In genomic region chr12:24890684-24891459, GRCm38 (mm10) we compare ENCODE assay signal across 21 mouse cellular contexts.
A peak's percentile ranks its signal among the peaks of the same experiment; 100 is the strongest.
DNase-seq lines count a peak whose midpoint lies in the region; ATAC-seq and TF ChIP-seq lines count a peak whose summit lies in the region.
"Had no signal": no experiment of that assay in that cellular context is flagged by ENCODE, and none has a peak within 500 bp of the region (broad histone marks: within the 10 kb centered on the region; RNA-seq: fewer than 3 reads in every experiment).

No protein-coding gene starts in this region.

- H3K27me3 ChIP-seq in spleen, adult 2 months (ENCODE audit: control insufficient read depth, insufficient read depth, low read length), result no peaks in the 10 kb centered on the region
- H3K27me3 ChIP-seq in liver, embryonic 15.5 days, result no peaks in the 10 kb centered on the region
- H3K27me3 ChIP-seq: heart, embryonic 13.5 days; limb, embryonic 12.5 days; lung, embryonic 15.5 days; midbrain, embryonic 13.5 days; neural tube, embryonic 13.5 days; Patski had no signal

- DNase-seq in heart, adult 11 months, result peak; percentile 55
- DNase-seq in heart, adult 9 months (ENCODE audit: low spot score in 2 of 2), result no peak
- no peak for DNase-seq in spleen, adult 2 months (ENCODE audit: low read depth in 1 of 2, low spot score in 2 of 2)
- DNase-seq in spleen, postnatal 14 days (ENCODE audit: low spot score in 2 of 2), result no peak
- no peak for DNase-seq in thymus, postnatal 4 days
- no peak for DNase-seq in natural killer cell, adult 2 months (ENCODE audit: low spot score in 2 of 2)
- DNase-seq in layer of hippocampus, postnatal 10 days (ENCODE audit: low spot score in 2 of 2), result no peak
- DNase-seq: adrenal gland, postnatal 10 days; cerebellum, adult 11 months; cerebellum, postnatal 25 days; embryo, embryonic 11 days; heart, postnatal 36 days; kidney, postnatal 36 days; layer of hippocampus, adult 9-11 months had no signal

- no peak overlapping the region for H3K4me3 ChIP-seq in spleen, adult 2 months (ENCODE audit: extremely low read depth, insufficient read depth, insufficient read length)
- H3K4me3 ChIP-seq in liver, embryonic 15.5 days (replicated peaks), result peak overlapping the region; percentile 16
- H3K4me3 ChIP-seq: heart, embryonic 13.5 days; limb, embryonic 12.5 days; lung, embryonic 15.5 days; midbrain, embryonic 13.5 days; neural tube, embryonic 13.5 days had no signal

- H3K27ac ChIP-seq in spleen, adult 2 months (ENCODE audit: insufficient read depth, low read length), result 0 out of 2 replicates have a peak overlapping the region, but pooled peaks have one; percentile 21
- peak overlapping the region; percentile 98 for H3K27ac ChIP-seq in liver, embryonic 15.5 days (replicated peaks)
- H3K27ac ChIP-seq: limb, embryonic 12.5 days; lung, embryonic 15.5 days; midbrain, embryonic 13.5 days; neural tube, embryonic 13.5 days had no signal

- 84% methylated on average over 8 of the region's 8 CpGs for WGBS in spleen, adult 2 months
- 48% methylated on average over 8 of the region's 8 CpGs for WGBS in liver, embryonic 15.5 days (ENCODE audit: insufficient replicate concordance)

- peak overlapping the region; percentile 54 for H3K4me2 ChIP-seq in liver, embryonic 15.5 days
- H3K4me2 ChIP-seq: heart, embryonic 13.5 days; limb, embryonic 12.5 days; lung, embryonic 15.5 days; midbrain, embryonic 13.5 days; neural tube, embryonic 13.5 days had no signal

- no peak for TF ChIP-seq POLR2A in spleen, adult 2 months (IDR thresholded peaks at IDR 0.05; ENCODE audit: low read depth, low read length)

- H3K9me3 ChIP-seq in liver, embryonic 15.5 days (replicated peaks), result no peaks in the 10 kb centered on the region
- H3K9me3 ChIP-seq: heart, embryonic 13.5 days; limb, embryonic 12.5 days; lung, embryonic 15.5 days; midbrain, embryonic 13.5 days; neural tube, embryonic 13.5 days had no signal

- ATAC-seq in liver, embryonic 15.5 days (ENCODE audit: insufficient read depth), result peak; percentile 35
- ATAC-seq: midbrain, embryonic 13.5 days; Patski had no signal

- peak overlapping the region; percentile 44; the same call in 1 of the 2 replicates for H3K9ac ChIP-seq in liver, embryonic 15.5 days
- H3K9ac ChIP-seq: heart, embryonic 13.5 days; limb, embryonic 12.5 days; lung, embryonic 15.5 days; midbrain, embryonic 13.5 days; neural tube, embryonic 13.5 days had no signal

- no peaks in the 10 kb centered on the region for H3K4me1 ChIP-seq in spleen, adult 2 months (ENCODE audit: control insufficient read depth, insufficient read depth, insufficient read length)
- H3K4me1 ChIP-seq in liver, embryonic 15.5 days (replicated peaks), result peaks cover 87% of the 10 kb centered on the region

- TF ChIP-seq CTCF in spleen, adult 2 months (IDR thresholded peaks at IDR 0.05; ENCODE audit: extremely low read depth, insufficient read depth, insufficient read length, insufficient replicate concordance), result no peak

- H3K36me3 ChIP-seq in spleen, adult 2 months (ENCODE audit: control insufficient read depth, insufficient read depth, low read length), result no peaks in the 10 kb centered on the region
- no peaks in the 10 kb centered on the region for H3K36me3 ChIP-seq in liver, embryonic 15.5 days (replicated peaks)
- H3K36me3 ChIP-seq: lung, embryonic 15.5 days had no signal
